Mouse (Mus musculus) stomach, postnatal 0 days (tissue): ENCODE measurements at regions not wholly inside any gene's neighbourhood (a gene's known extent, or its start where the extent isn't known, plus 50 kb on each side); places are given as distances from the start of the nearest gene placed in this dataset.

Experiments used
- CTCF ChIP-seq: IDR thresholded peaks from 2 replicates; pipeline ENCODE4 v1.5.1; 2016; ENCODE audit warnings: antibody characterized with exemption, low read depth, mild to moderate bottlenecking, moderate library complexity
- EP300 ChIP-seq: optimal IDR thresholded peaks from 2 replicates; pipeline ENCODE3; 2016; ENCODE audit warnings: antibody characterized with exemption

DNA sequence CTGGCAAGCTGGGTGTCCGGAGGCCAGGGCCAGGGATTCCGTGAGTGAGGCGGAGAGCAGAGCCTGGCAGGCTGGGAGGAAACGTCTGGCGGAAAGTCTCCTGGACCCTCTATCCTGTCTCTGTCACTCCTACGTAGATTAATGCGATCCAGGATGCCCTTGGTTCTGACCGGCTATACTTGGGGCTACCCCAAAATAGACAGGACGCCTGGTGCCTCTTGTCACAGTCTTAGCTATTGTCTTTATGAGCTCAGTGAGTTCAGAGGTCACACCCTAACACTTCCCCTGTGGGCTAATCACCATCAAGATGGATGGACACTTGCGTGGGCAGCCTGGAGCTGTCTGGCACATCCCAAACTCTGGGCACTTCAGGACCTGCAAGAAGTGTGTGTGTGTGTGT, 258.9 kb downstream of the Dhx35 start:
- TF ChIP-seq EP300: no peak
- TF ChIP-seq CTCF: no peak
